10 mouse cellular contexts compared by ENCODE assay signal in genomic region chr7:36706636-36707035, GRCm38 (mm10). TPM values are rescaled to one million over a fixed set of nuclear protein-coding genes. Genes with fewer than 3 reads are reported as not detected.
DNase-seq lines count a peak whose midpoint lies in the region; ATAC-seq and TF ChIP-seq lines count a peak whose summit lies in the region.
"Had no signal": no experiment of that assay in that cellular context is flagged by ENCODE, and none has a peak within 500 bp of the region (broad histone marks: within the 10 kb centered on the region; RNA-seq: fewer than 3 reads in every experiment).

No protein-coding gene starts in this region.

- peaks cover 10% of the 10 kb centered on the region; the same call in 1 of the 2 replicates for H3K27me3 ChIP-seq in heart, embryonic 13.5 days (replicated peaks)
- H3K27me3 ChIP-seq in midbrain, embryonic 12.5 days: 0 out of 2 replicates have a peak, but pooled peaks cover 5% of the 10 kb centered on the region
- peaks cover 10% of the 10 kb centered on the region for H3K27me3 ChIP-seq in midbrain, embryonic 10.5 days (ENCODE audit: low read depth, poor library complexity, severe bottlenecking)
- H3K27me3 ChIP-seq in hindbrain, postnatal 0 days (ENCODE audit: insufficient read depth, low read length): no peaks in the 10 kb centered on the region
- H3K27me3 ChIP-seq in neural tube, embryonic 15.5 days (replicated peaks): no peaks in the 10 kb centered on the region
- H3K27me3 ChIP-seq: limb, embryonic 15.5 days had no signal

- no peak for ATAC-seq in heart, embryonic 13.5 days (ENCODE audit: extremely low read depth, insufficient number of reproducible peaks, low FRiP score, low TSS enrichment)
- 0 out of 2 replicates have a peak, but pooled peaks have one; percentile 28 for ATAC-seq in midbrain, embryonic 12.5 days (ENCODE audit: low FRiP score, low read depth)
- 0 out of 2 replicates have a peak, but pooled peaks have one; percentile 21 for ATAC-seq in hindbrain, postnatal 0 days
- no peak for ATAC-seq in neural tube, embryonic 15.5 days (ENCODE audit: low FRiP score)

- H3K9me3 ChIP-seq in heart, embryonic 13.5 days: no peaks in the 10 kb centered on the region
- no peaks in the 10 kb centered on the region for H3K9me3 ChIP-seq in midbrain, embryonic 12.5 days
- no peaks in the 10 kb centered on the region for H3K9me3 ChIP-seq in midbrain, embryonic 10.5 days (replicated peaks)
- H3K9me3 ChIP-seq in hindbrain, postnatal 0 days (ENCODE audit: low read length): no peaks in the 10 kb centered on the region
- no peaks in the 10 kb centered on the region for H3K9me3 ChIP-seq in neural tube, embryonic 15.5 days (replicated peaks)
- H3K9me3 ChIP-seq: limb, embryonic 15.5 days had no signal

- H3K4me2 ChIP-seq in heart, embryonic 13.5 days: no peak overlapping the region
- H3K4me2 ChIP-seq in midbrain, embryonic 12.5 days (replicated peaks): no peak overlapping the region
- H3K4me2 ChIP-seq in hindbrain, postnatal 0 days (ENCODE audit: low read depth, low read length): peak overlapping the region; percentile 21
- peak overlapping the region; percentile 61 for H3K4me2 ChIP-seq in neural tube, embryonic 15.5 days

- no peak overlapping the region for H3K4me3 ChIP-seq in heart, embryonic 13.5 days
- no peak overlapping the region for H3K4me3 ChIP-seq in midbrain, embryonic 12.5 days
- no peak overlapping the region for H3K4me3 ChIP-seq in midbrain, embryonic 10.5 days
- H3K4me3 ChIP-seq in hindbrain, postnatal 0 days (ENCODE audit: low read length): no peak overlapping the region
- peak overlapping the region; percentile 30 for H3K4me3 ChIP-seq in neural tube, embryonic 15.5 days (replicated peaks)
- H3K4me3 ChIP-seq: limb, embryonic 15.5 days had no signal

- no peak for DNase-seq in heart, adult 8-10 months (ENCODE audit: low spot score)
- DNase-seq in midbrain, embryonic 10.5 days (ENCODE audit: low spot score): no peak
- no peak for DNase-seq in hindbrain, postnatal 0 days (ENCODE audit: low spot score)
- no peak for DNase-seq in thymus, adult 18-20 months
- no peak for DNase-seq in layer of hippocampus, adult 8-10 months (ENCODE audit: low spot score in 2 of 2)
- DNase-seq: heart, postnatal 14 days had no signal

- TF ChIP-seq CTCF in hindbrain, postnatal 0 days (IDR thresholded peaks at IDR 0.05; ENCODE audit: low read depth): no peak

- peak overlapping the region; percentile 14; the same call in 1 of the 2 replicates for H3K9ac ChIP-seq in heart, embryonic 13.5 days
- no peak overlapping the region for H3K9ac ChIP-seq in midbrain, embryonic 12.5 days (replicated peaks)
- H3K9ac ChIP-seq in hindbrain, postnatal 0 days (replicated peaks; ENCODE audit: low read length): no peak overlapping the region
- peak overlapping the region; percentile 29 for H3K9ac ChIP-seq in neural tube, embryonic 15.5 days (replicated peaks)
- H3K9ac ChIP-seq: limb, embryonic 15.5 days had no signal

- H3K36me3 ChIP-seq in heart, embryonic 13.5 days: no peaks in the 10 kb centered on the region
- no peaks in the 10 kb centered on the region for H3K36me3 ChIP-seq in midbrain, embryonic 12.5 days
- no peaks in the 10 kb centered on the region for H3K36me3 ChIP-seq in midbrain, embryonic 10.5 days
- no peaks in the 10 kb centered on the region for H3K36me3 ChIP-seq in hindbrain, postnatal 0 days (ENCODE audit: insufficient read depth, low read length)
- no peaks in the 10 kb centered on the region for H3K36me3 ChIP-seq in neural tube, embryonic 15.5 days
- H3K36me3 ChIP-seq: limb, embryonic 15.5 days had no signal

- H3K4me1 ChIP-seq in heart, embryonic 13.5 days: peaks cover 24% of the 10 kb centered on the region
- H3K4me1 ChIP-seq in midbrain, embryonic 12.5 days: peaks cover 57% of the 10 kb centered on the region
- H3K4me1 ChIP-seq in midbrain, embryonic 10.5 days: peaks cover 50% of the 10 kb centered on the region
- no peaks in the 10 kb centered on the region for H3K4me1 ChIP-seq in hindbrain, postnatal 0 days (ENCODE audit: insufficient read depth, low read length)
- H3K4me1 ChIP-seq in neural tube, embryonic 15.5 days: peaks cover 71% of the 10 kb centered on the region

- WGBS in heart, embryonic 13.5 days: 8% methylated on average over 6 of the region's 10 CpGs
- 38% methylated on average over 8 of the region's 10 CpGs for WGBS in midbrain, embryonic 12.5 days
- 43% methylated on average over 10 of the region's 10 CpGs for WGBS in midbrain, embryonic 10.5 days
- 41% methylated on average over 9 of the region's 10 CpGs for WGBS in hindbrain, postnatal 0 days
- 18% methylated on average over 8 of the region's 10 CpGs for WGBS in neural tube, embryonic 15.5 days

- H3K27ac ChIP-seq in heart, embryonic 13.5 days (replicated peaks): 0 out of 2 replicates have a peak overlapping the region, but pooled peaks have one; percentile 5
- peak overlapping the region; percentile 54 for H3K27ac ChIP-seq in midbrain, embryonic 12.5 days (replicated peaks)
- no peak overlapping the region for H3K27ac ChIP-seq in midbrain, embryonic 10.5 days (replicated peaks)
- peak overlapping the region; percentile 45; the same call in 1 of the 2 replicates for H3K27ac ChIP-seq in hindbrain, postnatal 0 days
- peak overlapping the region; percentile 83 for H3K27ac ChIP-seq in neural tube, embryonic 15.5 days (replicated peaks)
- H3K27ac ChIP-seq: limb, embryonic 15.5 days had no signal

RNA-seq across cellular contexts. Expression of gene Tshz3, which starts 8.7 kb away (rescaled TPM):
- 2.7 TPM in 2 replicates for polyA plus RNA-seq in heart, embryonic 13.5 days (2015; fragmentation: Nextera tagmentation; extraction: Ambion mirVana)
- 1 to 10 TPM; 2.7 to 4.2 (median 3.8) TPM for total RNA-seq in heart, adult 8-10 months (2022)
- 4.9 and 5.6 TPM in 2 replicates for polyA plus RNA-seq in midbrain, embryonic 12.5 days (2016; fragmentation: Nextera tagmentation; extraction: Ambion mirVana)
- 2.3 and 2.4 TPM in 2 replicates for polyA plus RNA-seq in midbrain, embryonic 10.5 days (2016; fragmentation: Nextera tagmentation; extraction: Ambion mirVana)
- total RNA-seq in hindbrain, postnatal 0 days (2014; rRNA removed): 25.3 and 28.4 TPM in 2 replicates
- polyA plus RNA-seq in hindbrain, postnatal 0 days (2015; fragmentation: Nextera tagmentation; extraction: Ambion mirVana): 14.6 and 18.1 TPM in 2 replicates
- polyA plus RNA-seq in neural tube, embryonic 15.5 days (2015; fragmentation: Nextera tagmentation; extraction: Ambion mirVana): 56.8 and 62.7 TPM in 2 replicates
- total RNA-seq in layer of hippocampus, adult 8-10 months (2022): 10 to 100 TPM; 20.2 to 23.5 (median 21.8) TPM

Comparison
In these comparisons a context has a peak if more than half of its experiments do, and no peak if none do; other contexts are left out.
1. ATAC-seq: peak in midbrain, embryonic 12.5 days (single experiment) and hindbrain, postnatal 0 days (single experiment); none in heart, embryonic 13.5 days (single experiment) and neural tube, embryonic 15.5 days (single experiment).
2. H3K4me2 ChIP-seq: peak in hindbrain, postnatal 0 days (single experiment) and neural tube, embryonic 15.5 days (single experiment); none in heart, embryonic 13.5 days (single experiment) and midbrain, embryonic 12.5 days (single experiment).
3. H3K9ac ChIP-seq: peak in heart, embryonic 13.5 days (single experiment) and neural tube, embryonic 15.5 days (single experiment); none in midbrain, embryonic 12.5 days (single experiment) and hindbrain, postnatal 0 days (single experiment).